Mouse (Mus musculus) liver, embryonic 14.5 days (tissue): Measurements from ENCODE around the gene Map7d1.

Experiments used
- CTCF ChIP-seq: IDR thresholded peaks from 2 replicates; pipeline ENCODE4 v1.5.1; 2016; ENCODE audit warnings: antibody characterized with exemption, low read depth, control low read depth
- EP300 ChIP-seq: IDR thresholded peaks from 2 replicates; pipeline ENCODE4 v1.6.1; 2016; ENCODE audit warnings: antibody characterized with exemption, low read depth

DNA sequence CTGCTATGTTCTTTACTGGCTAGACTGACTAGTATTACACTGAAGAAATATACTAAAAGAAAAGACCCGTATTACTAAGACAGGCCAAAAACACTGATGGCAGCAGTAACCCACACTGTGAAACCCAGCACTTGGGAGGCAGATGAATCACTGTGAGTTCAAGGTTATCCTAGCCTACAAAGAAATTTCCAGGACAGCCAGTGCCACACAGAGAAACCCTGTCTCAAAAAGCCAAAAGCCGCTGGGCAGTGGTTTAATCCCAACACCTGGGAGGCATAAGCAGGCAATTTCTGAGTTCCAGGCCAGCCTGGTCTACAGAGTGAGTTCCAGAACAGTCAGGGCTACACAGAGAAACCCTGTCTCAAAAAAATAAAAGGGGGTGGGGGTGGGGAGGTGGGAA lies 65.5 kb downstream of the Map7d1 start:
- TF ChIP-seq CTCF (no peak), EP300 (no peak)
